Mouse (Mus musculus): ENCODE results near the gene Bub1b.

- TF ChIP-seq CTCF (IDR thresholded peaks at IDR 0.05; ENCODE audit: borderline replicate concordance, insufficient read depth, low read length) (no peak), POLR2A (IDR thresholded peaks at IDR 0.05; ENCODE audit: low read depth, low read length) (no peak)
Observed at GRCm38 (mm10) chr2:118642942-118643341, 44.9 kb downstream of the Bub1b start.
